Mouse (Mus musculus): ENCODE measurements at regions not wholly inside any gene's neighbourhood (a gene's known extent, or its start where the extent isn't known, plus 50 kb on each side); places are given as distances from the start of the nearest gene placed in this dataset.

GRCm38 (mm10) chr3:21495651-21496050 lies 580.8 kb upstream of the Tbl1xr1 start:
- Histone ChIP-seq H3K4me1 (ENCODE audit: control insufficient read depth, insufficient read depth, low read length) (peaks cover 11% of the 10 kb centered on the region), H3K79me2 (replicated peaks; ENCODE audit: control insufficient read depth, insufficient read depth, low read length) (no peaks in the 10 kb centered on the region), H3K9ac (ENCODE audit: low read depth, low read length) (no peak overlapping the region), H3K27me3 (ENCODE audit: control insufficient read depth, insufficient read depth, low read length) (no peaks in the 10 kb centered on the region), H3K27ac (no peak overlapping the region; the same call in 1 of the 2 replicates), H3K4me3 (no peak overlapping the region), H3K36me3 (ENCODE audit: control insufficient read depth, insufficient read depth, low read length) (peaks cover 7% of the 10 kb centered on the region)
- no peak for DNase-seq
- intact Hi-C loops (cut with DNase I) = loop anchor here (5.0 to 10.0 kb wide), 3 partner anchors 72 to 649 kb away; partner anchors contain the start of gene Tbl1xr1
- WGBS = 36% methylated on average over 5 of the region's 5 CpGs
- TF ChIP-seq CTCF (IDR thresholded peaks at IDR 0.05) = no peak
- TF ChIP-seq POLR2A (IDR thresholded peaks at IDR 0.05; ENCODE audit: insufficient read depth, low read depth, low read length) = no peak
- 0 out of 2 replicates have a peak, but pooled peaks have one; percentile 19 for TF ChIP-seq EP300 (IDR thresholded peaks at IDR 0.05; ENCODE audit: insufficient read depth, low read depth, low read length)

DNA sequence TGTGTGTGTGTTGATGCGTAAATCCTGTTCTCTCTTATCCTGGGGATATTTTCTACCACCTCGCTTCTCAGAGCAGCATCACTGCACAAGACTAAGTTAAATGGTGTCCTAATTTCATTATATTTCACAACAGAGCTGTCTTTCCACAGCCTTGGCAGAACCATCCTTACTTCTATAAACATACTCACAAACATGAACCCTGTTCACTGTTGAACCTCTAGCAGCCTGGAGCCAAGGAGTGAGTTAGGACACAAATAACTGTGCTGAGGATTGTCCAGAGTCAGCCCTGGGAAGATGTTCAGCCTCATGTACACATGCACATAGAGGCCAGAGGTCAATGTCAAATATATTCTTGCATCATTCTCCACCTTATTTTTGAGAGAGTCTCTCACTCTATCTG lies 580.3 kb upstream of the Tbl1xr1 start:
- H3K27me3 ChIP-seq (ENCODE audit: control insufficient read depth, insufficient read depth, low read length) = no peaks in the 10 kb centered on the region
- no peak overlapping the region for H3K4me3 ChIP-seq
- peaks cover 7% of the 10 kb centered on the region for H3K36me3 ChIP-seq (ENCODE audit: control insufficient read depth, insufficient read depth, low read length)
- H3K79me2 ChIP-seq (replicated peaks; ENCODE audit: control insufficient read depth, insufficient read depth, low read length) = no peaks in the 10 kb centered on the region
- H3K27ac ChIP-seq = no peak overlapping the region; the same call in 1 of the 2 replicates
- DNase-seq = no peak
- peaks cover 11% of the 10 kb centered on the region for H3K4me1 ChIP-seq (ENCODE audit: control insufficient read depth, insufficient read depth, low read length)
- WGBS = 63% methylated on average over 2 of the region's 2 CpGs
- H3K9ac ChIP-seq (ENCODE audit: low read depth, low read length) = no peak overlapping the region
- intact Hi-C loops (cut with DNase I) = loop anchor here (5.0 to 10.0 kb wide), 3 partner anchors 71 to 649 kb away; partner anchors contain the start of gene Tbl1xr1
- TF ChIP-seq POLR2A (IDR thresholded peaks at IDR 0.05; ENCODE audit: insufficient read depth, low read depth, low read length) (no peak), CTCF (IDR thresholded peaks at IDR 0.05) (no peak), EP300 (IDR thresholded peaks at IDR 0.05; ENCODE audit: insufficient read depth, low read depth, low read length) (no peak)

GRCm38 (mm10) chr3:21497011-21497410 lies 579.4 kb upstream of the Tbl1xr1 start:
- H3K27me3 ChIP-seq (ENCODE audit: control insufficient read depth, insufficient read depth, low read length) = no peaks in the 10 kb centered on the region
- H3K27ac ChIP-seq = peak overlapping the region; percentile 38
- H3K4me1 ChIP-seq (ENCODE audit: control insufficient read depth, insufficient read depth, low read length) = peaks cover 11% of the 10 kb centered on the region
- TF ChIP-seq POLR2A (IDR thresholded peaks at IDR 0.05; ENCODE audit: insufficient read depth, low read depth, low read length) = no peak
- peak; percentile 90 for TF ChIP-seq EP300 (IDR thresholded peaks at IDR 0.05; ENCODE audit: insufficient read depth, low read depth, low read length)
- TF ChIP-seq CTCF (IDR thresholded peaks at IDR 0.05) = peak; percentile 24; the same call in 1 of the 2 replicates
- intact Hi-C loops (cut with DNase I) = loop anchor here (5.0 to 10.0 kb wide), 3 partner anchors 70 to 648 kb away; partner anchors contain the start of gene Tbl1xr1
- no peak overlapping the region for H3K4me3 ChIP-seq
- 13% methylated on average over 1 of the region's 1 CpGs for WGBS
- no peak overlapping the region for H3K9ac ChIP-seq (ENCODE audit: low read depth, low read length)
- H3K79me2 ChIP-seq (replicated peaks; ENCODE audit: control insufficient read depth, insufficient read depth, low read length) = no peaks in the 10 kb centered on the region
- H3K36me3 ChIP-seq (ENCODE audit: control insufficient read depth, insufficient read depth, low read length) = peaks cover 7% of the 10 kb centered on the region
- peak; percentile 47 to 63 for DNase-seq

DNA sequence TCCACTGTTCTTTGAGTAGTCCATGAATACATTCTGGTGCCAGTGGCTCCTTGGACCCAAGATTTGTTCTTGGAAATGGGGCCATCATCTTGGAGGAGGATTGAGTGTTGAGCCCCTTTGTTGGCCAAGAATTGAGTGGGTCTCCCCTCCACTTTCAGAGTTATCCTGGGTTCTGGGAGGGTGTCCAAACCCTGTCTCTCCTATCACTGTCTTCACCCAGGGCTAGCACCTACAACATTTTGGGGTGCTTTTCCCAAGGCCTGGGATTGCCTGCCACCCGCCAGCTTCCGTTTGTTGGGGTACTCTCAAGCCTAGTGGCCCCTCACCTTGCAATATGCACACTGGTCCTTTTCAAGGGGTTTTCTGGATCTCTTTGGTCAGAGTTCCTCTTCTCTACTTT lies 568.8 kb upstream of the Tbl1xr1 start:
- TF ChIP-seq CTCF (IDR thresholded peaks at IDR 0.05) = no peak
- TF ChIP-seq EP300 (IDR thresholded peaks at IDR 0.05; ENCODE audit: insufficient read depth, low read depth, low read length) = no peak
- no peak for TF ChIP-seq POLR2A (IDR thresholded peaks at IDR 0.05; ENCODE audit: insufficient read depth, low read depth, low read length)
- H3K36me3 ChIP-seq (ENCODE audit: control insufficient read depth, insufficient read depth, low read length) = no peaks in the 10 kb centered on the region
- no peaks in the 10 kb centered on the region for H3K27me3 ChIP-seq (ENCODE audit: control insufficient read depth, insufficient read depth, low read length)
- no peaks in the 10 kb centered on the region for H3K4me1 ChIP-seq (ENCODE audit: control insufficient read depth, insufficient read depth, low read length)
- H3K79me2 ChIP-seq (replicated peaks; ENCODE audit: control insufficient read depth, insufficient read depth, low read length) = no peaks in the 10 kb centered on the region
- no peak overlapping the region for H3K27ac ChIP-seq
- H3K9ac ChIP-seq (ENCODE audit: low read depth, low read length) = no peak overlapping the region
- 98% methylated on average over 2 of the region's 2 CpGs for WGBS
- DNase-seq = no peak
- no peak overlapping the region for H3K4me3 ChIP-seq
- intact Hi-C loops (cut with DNase I) = no loop called here

DNA sequence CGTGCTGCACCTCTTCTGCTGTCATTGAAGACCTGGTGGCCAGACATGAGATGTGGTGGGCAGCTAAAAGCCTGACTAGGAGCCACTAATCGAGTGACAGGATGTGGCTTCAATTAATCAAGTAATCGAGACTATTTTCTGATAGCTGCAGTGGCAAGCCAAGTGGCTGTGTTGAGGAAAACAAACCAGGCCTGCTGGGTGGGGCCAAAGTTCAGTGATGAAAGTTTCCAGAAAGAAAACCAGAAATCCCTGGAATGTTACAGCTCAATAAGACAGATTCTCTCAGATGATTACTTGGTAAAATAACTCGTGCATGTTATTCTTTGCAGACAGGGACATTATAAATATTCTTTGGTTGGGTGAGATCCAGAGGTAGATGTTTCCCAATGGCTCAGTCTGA lies 564.4 kb upstream of the Tbl1xr1 start:
- TF ChIP-seq CTCF (IDR thresholded peaks at IDR 0.05) = no peak
- TF ChIP-seq POLR2A (IDR thresholded peaks at IDR 0.05; ENCODE audit: insufficient read depth, low read depth, low read length) = no peak
- no peak for TF ChIP-seq EP300 (IDR thresholded peaks at IDR 0.05; ENCODE audit: insufficient read depth, low read depth, low read length)
- no peaks in the 10 kb centered on the region for H3K4me1 ChIP-seq (ENCODE audit: control insufficient read depth, insufficient read depth, low read length)
- intact Hi-C loops (cut with DNase I) = no loop called here
- H3K36me3 ChIP-seq (ENCODE audit: control insufficient read depth, insufficient read depth, low read length) = no peaks in the 10 kb centered on the region
- WGBS = 53% methylated on average over 4 of the region's 4 CpGs
- no peaks in the 10 kb centered on the region for H3K79me2 ChIP-seq (replicated peaks; ENCODE audit: control insufficient read depth, insufficient read depth, low read length)
- H3K9ac ChIP-seq (ENCODE audit: low read depth, low read length) = no peak overlapping the region
- H3K4me3 ChIP-seq = no peak overlapping the region
- DNase-seq = no peak
- H3K27ac ChIP-seq = no peak overlapping the region
- H3K27me3 ChIP-seq (ENCODE audit: control insufficient read depth, insufficient read depth, low read length) = no peaks in the 10 kb centered on the region

DNA sequence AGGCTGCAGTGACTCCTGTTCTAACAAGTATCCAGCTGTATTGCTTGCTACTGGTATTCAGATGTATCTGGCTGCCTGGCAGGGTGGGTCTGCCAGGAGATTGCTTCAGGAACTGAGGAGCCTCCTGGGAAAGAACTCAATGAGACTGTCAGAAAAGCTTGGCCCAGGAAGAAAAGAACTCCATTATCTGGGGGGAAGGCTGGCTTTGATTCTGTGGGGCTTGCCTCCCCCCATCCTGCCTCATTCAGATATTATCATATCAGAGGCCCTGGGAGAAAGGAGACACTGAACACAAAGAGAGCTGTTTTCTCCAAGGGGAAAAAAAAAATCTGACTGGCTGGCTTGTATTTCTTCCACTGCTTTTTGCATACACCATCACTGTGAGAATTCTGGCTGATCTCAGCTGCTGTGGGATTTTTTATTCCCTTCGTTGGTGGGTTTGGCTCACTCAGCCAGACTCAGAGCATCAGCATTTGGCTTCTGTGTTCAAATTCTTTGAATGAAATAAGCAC lies 552.0 kb upstream of the Tbl1xr1 start:
- Histone ChIP-seq H3K79me2 (replicated peaks; ENCODE audit: control insufficient read depth, insufficient read depth, low read length) (no peaks in the 10 kb centered on the region), H3K36me3 (ENCODE audit: control insufficient read depth, insufficient read depth, low read length) (peaks cover 3% of the 10 kb centered on the region; the same call in 1 of the 2 replicates), H3K4me3 (no peak overlapping the region), H3K27ac (no peak overlapping the region), H3K27me3 (ENCODE audit: control insufficient read depth, insufficient read depth, low read length) (no peaks in the 10 kb centered on the region), H3K4me1 (ENCODE audit: control insufficient read depth, insufficient read depth, low read length) (no peaks in the 10 kb centered on the region; the same call in none of the 2 replicates), H3K9ac (ENCODE audit: low read depth, low read length) (no peak overlapping the region)
- intact Hi-C loops (cut with DNase I) = no loop called here
- DNase-seq = peak; percentile 33 to 52
- WGBS = 29% methylated on average over 1 of the region's 1 CpGs
- TF ChIP-seq CTCF (IDR thresholded peaks at IDR 0.05) (no peak; the same call in 1 of the 2 replicates), POLR2A (IDR thresholded peaks at IDR 0.05; ENCODE audit: insufficient read depth, low read depth, low read length) (no peak), EP300 (IDR thresholded peaks at IDR 0.05; ENCODE audit: insufficient read depth, low read depth, low read length) (no peak)
